Mouse (Mus musculus) cerebellum, adult 11-12 months (tissue): ENCODE data around the gene Nprl2.

Source experiments
- DNase-seq: peaks from one replicate; pipeline ENCODE4 v3.0.0; 2022

The Nprl2 gene

DNA sequence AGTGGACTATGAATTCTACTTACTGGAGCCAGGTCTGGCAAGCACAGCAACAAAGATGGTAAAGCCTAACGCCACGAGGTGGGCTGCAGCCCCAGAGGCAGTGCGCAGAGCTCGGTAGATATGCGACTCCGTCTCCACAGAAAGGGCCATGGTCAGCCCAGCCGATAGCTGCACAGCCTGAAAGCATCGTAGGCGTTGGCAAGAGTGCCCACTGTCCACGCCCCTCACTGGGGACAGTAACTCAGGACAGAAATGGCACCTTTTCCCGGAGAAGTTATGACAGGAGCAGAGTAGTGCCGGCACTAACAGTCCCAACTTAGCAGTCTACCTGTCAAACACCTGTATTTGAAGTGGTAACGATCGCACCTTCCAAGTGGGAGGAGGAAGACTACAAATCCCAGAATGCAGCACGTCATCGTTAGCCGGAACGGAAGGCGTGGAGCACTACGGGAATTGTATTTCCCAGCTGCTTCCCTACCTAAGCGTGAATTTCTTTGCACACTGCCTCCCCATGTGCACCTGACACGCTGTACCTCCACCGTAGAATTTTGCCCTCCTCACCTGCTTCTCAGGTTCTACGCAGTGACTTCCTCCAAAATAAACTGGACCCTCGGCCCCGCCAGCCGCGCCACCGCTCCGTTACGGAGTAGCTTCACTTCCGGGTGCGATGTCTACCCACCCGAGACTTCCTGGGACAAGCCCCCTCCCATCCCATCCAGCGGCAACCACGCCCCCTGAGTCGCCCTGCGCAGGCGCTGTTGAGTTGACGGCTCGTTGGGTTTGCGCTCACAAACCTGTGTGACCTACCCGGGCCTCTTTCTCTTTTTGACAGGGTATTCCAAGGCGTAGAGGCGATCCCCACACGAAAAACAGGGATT, at the start of gene Nprl2, which contains the start of gene Cyb561d2:
TSS of gene Nprl2 (plus strand) at position 753 of the 878 bp plus-strand sequence.
TSS of gene Cyb561d2 (minus strand) at position 720 of the 878 bp plus-strand sequence.
- peak; percentile 93 for DNase-seq

GRCm38 (mm10) chr9:107493511-107493910, 48.5 kb upstream of the Nprl2 start:
- no peak for DNase-seq

- DNase-seq: no peak
These were observed 47.8 kb upstream of the Nprl2 start for GRCm38 (mm10) chr9:107494238-107494637.

- DNase-seq: no peak
These were observed 45.7 kb upstream of the Nprl2 start for GRCm38 (mm10) chr9:107496359-107496758.

DNA sequence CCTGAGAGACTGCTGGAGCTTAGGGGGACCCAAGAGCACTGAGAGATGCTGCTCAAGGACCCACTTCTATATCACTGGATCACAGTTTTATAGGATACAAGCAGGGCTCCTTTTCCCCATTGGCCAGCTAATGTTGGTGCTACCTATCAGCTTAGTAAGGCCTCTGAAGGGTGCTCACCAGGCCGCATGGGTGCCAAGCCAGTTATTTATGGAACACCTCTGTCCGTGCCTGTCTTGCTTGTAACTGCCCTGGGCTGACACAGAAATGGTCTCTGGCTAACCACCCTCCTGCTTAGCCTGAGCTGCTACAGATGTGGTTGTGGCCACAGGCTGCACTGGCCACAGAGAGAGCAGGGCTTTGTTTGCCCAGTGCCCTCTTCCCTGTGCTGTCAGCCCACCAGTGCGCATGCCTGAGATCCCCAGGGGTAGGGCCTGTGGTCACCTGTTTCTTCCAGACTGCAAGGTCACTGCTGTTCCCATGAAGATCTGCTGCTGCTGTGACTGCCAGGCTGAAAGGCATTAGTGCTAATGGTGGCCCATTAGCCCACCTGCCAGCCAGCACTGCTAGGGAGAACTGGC, 41.2 kb upstream of the Nprl2 start:
- DNase-seq: no peak

- DNase-seq: peak; percentile 93
These were observed 39.7 kb upstream of the Nprl2 start for GRCm38 (mm10) chr9:107502131-107502846.

GRCm38 (mm10) chr9:107504662-107505537, 37.1 kb upstream of the Nprl2 start:
- no peak for DNase-seq

DNA sequence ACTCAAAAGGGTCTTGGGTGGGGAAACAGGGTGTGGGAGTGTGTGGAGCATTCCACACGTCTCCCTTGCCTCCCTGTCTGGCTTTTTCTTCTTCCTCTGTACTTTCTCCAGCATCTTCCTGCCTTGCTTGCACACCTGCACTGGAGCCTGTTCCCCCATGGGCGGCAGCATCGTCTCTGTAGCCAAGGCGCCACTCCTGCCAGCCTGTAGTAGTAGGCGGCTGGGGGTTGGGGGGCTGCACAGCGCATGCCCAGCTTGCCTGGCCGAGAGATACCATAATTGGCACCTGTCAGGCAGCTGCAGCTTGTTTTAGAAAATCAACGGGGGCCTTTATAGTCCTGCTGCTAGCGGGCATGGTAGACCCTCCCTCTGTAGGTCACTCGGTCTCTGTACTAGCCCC, 33.8 kb upstream of the Nprl2 start:
- DNase-seq: no peak

DNA sequence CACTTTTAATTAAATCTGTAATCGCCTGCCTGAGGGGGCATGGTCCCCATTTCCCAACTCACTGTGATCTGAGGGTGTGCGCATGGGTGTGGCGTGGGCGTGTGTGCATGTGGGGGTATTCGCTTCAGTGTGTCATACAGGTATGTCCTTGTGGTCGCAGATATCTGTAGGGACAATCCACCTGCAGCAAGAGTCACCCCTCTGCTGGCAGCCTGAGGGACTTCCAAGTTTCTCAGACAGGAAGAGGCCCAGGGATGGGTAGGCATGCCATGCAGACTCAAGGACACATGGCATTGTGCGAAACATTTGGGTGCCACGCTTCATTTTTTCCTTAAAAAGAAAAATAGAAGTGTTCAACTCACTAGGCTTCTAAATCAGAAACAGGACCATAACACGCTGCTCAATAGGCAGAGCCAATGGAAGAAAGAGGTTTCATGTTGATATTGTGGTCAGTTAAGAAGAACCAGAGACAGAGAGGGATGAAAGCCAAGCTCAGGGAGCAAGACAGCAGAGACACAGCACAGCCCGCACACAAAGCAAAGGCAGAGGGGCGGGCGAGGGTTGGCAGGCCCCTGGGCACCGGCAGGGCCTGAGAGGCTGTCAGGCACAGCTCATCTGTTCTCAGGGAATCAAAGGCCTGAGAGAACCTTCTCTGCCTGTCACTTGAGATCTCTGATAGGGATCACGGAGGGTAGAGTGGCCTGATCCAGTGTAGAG, 31.5 kb upstream of the Nprl2 start:
- no peak for DNase-seq

DNA sequence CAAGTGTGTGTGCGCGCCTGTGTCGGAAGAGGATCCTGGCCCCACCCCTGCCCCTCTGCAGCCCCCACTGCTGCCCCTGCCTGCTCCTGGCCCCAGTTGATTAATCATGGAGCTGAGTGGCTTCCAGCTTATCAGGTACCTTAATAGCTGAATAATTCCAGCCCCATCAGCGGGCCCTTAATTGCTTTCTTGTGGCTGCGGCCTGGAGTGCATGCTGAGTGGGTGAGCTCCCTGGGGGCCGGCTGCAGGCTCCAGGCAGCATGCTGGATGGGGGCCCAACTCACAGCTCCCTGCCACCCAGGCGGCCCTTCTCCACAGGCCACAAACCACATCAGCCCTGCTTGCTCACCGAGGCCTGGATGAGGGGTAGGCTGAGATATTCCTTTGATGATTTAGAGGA, 30.6 kb upstream of the Nprl2 start:
- no peak for DNase-seq

GRCm38 (mm10) chr9:107512326-107512725, 29.7 kb upstream of the Nprl2 start:
- no peak for DNase-seq

- DNase-seq: peak; percentile 85
These were observed 27.6 kb upstream of the Nprl2 start for GRCm38 (mm10) chr9:107514303-107514955.

- DNase-seq: no peak
These were observed 21.7 kb upstream of the Nprl2 start for GRCm38 (mm10) chr9:107520331-107520730.

DNA sequence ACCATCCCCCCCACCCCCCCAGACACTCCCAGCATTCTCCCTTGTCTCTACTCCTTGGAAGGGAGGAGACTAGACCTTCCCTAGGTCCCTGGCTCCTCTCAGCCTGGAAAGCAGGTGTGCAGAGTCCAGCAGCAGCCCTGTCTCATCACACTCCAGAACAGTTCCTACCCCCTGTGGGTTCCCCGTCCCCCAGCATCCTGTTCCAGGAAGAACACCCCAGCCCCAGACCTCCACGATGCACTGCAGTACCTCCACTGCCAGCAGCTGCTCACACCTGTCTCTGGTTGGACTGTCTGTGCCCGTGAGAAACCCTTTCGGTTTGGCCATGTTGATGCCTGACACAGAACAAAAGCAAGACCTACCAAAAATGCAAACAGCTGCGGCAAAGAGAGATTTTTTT, 20.8 kb upstream of the Nprl2 start:
- DNase-seq: no peak

DNA sequence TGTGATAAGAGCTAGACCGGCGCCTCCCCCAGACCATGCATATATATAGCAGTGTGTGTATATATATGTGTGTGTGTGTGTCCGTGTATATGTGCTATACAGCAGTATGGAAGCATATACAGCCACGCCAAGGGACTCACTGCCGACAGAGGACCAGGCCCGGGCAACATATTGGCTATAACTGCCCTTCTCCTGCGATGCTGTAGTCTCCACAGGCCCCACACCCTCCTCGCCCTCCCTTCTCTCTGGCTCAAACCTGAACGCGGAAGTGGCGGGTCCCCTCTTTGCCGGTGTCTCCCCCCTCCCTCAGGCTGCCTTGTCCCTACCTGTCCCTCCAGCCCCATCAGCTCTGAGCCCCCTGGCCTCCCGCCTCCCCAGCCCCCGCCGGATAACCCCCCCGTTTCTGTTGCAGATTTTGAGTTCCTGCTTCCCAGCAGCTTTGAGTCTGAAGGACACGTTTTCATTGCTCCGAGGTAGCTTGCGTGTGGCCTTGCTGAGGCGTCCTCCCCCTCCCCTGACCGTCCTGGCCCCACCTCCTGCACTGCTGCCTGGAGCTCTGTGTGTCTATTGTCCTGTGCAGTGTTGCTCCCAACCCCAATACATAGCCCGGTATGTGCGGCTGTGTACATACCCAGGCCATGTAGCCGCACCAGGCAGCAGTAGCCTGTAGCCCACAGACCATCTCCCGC, 20.2 kb upstream of the Nprl2 start:
- no peak for DNase-seq

DNA sequence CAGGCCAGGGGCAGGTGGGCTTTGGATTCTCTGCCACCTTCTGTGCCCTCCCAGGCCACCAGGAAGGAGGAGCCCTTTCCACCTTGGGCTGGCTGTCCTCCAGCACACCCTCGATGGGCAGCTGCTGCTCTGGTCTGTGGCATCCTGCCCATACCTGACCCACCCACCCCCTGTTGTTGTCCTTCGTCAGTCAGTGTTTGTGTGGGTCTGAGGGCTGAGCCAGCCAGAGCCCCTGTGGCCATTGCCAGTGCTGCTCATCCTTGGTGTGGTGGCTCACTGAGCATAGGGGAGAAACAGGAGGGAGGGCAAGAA, 19.7 kb upstream of the Nprl2 start:
- DNase-seq: no peak

DNA sequence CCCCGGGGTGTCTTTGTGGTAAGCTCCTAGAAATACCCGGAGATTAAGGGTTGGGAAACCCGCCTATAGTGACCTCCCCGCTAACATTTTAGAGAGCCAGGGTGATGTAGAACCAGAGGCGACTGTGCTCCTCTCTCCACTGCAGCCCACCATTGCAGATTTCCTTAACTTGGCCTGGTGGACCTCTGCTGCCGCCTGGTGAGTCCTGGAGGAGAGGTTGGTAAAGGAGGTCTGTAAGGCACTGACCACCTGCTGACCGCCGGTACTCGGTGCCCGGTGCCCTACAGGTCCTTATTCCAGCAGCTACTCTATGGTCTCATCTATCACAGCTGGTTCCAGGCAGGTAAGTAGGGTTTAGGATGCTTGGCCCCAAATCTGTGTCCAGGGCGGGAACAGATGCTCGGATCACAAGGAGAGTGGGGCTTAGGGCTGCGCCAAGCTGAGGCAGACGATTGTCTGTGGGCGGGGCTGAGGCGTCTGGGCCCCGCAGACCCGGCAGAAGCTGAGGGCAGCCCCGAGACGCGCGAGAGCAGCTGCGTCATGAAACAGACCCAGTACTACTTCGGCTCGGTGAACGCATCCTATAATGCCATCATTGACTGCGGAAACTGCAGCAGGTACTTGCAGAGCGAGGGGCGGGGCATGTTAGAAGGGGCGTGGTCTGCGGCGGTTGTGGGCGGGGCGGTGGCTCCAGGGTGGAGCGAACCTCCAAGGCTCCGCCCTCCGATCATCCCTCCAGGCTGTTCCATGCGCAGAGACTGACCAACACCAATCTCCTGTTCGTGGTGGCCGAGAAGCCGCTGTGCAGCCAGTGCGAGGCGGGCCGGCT, 15.6 kb upstream of the Nprl2 start:
- peak; percentile 56 for DNase-seq

DNA sequence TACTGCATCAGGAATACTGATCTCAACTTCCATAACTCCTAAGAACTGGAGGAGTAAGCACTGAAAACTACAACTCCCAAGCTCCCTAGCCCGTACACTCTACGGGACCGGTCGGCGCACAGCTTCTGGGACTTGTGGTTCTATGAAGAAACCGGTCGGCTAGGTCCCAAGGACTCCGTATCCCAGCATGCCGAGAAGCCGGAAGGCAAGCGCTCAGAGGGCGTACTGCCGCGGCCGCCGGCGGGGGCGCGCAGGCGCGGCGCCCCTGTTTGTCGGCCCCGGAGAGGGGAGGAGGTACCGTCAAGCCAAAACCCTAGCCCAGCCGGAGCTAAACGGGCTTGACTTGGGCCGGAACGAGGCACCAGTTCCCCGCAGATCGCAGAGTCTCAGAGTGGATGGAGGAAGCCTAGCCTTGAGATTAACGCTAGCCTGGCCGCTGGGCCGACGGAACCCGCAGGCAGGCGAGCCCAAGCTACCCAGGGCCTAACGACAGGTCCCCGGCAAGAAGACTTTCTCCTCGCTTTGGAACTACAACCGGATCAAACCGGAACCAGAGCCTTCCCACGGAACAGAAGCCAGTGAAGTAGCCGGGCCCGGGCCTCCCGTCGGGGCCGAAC, 8.1 kb upstream of the Nprl2 start, which contains the start of gene Tmem115:
TSS of gene Tmem115 (plus strand) at position 155 of the 617 bp plus-strand sequence.
- DNase-seq: peak; percentile 96
